Mouse (Mus musculus) E14TG2a.4 (cell line): ENCODE measurements around the gene Lsamp.
A peak's percentile ranks its signal among the peaks of the same experiment; 100 is the strongest.

Experiments
- H3K27me3 ChIP-seq: 2 replicates; pipeline ENCODE4 v1.6.1; 2014; ENCODE audit warnings: low read length, control low read depth; ENCODE audit not compliant: insufficient read depth
- H3K36me3 ChIP-seq: 2 replicates; pipeline ENCODE4 v1.6.1; 2014; ENCODE audit warnings: low read length, control low read depth; ENCODE audit not compliant: insufficient read depth
- H3K4me1 ChIP-seq: replicated peaks from 2 replicates; pipeline ENCODE4 v1.6.1; 2014; ENCODE audit warnings: low read depth, low read length, control low read depth
- H3K4me3 ChIP-seq: replicated peaks from 2 replicates; pipeline ENCODE4 v1.5.1; 2014; ENCODE audit warnings: mild to moderate bottlenecking, low read length
- H3K9me3 ChIP-seq: 2 replicates; pipeline ENCODE4 v1.6.1; 2014; ENCODE audit warnings: low read length, control low read depth
- CTCF ChIP-seq: conservative IDR thresholded peaks from 2 replicates; pipeline ENCODE4 v1.5.1; 2014; ENCODE audit warnings: low read length
- NANOG ChIP-seq: IDR thresholded peaks from 2 replicates; pipeline ENCODE4 v1.6.1; 2014; ENCODE audit warnings: borderline replicate concordance, low read length, mixed read lengths
- POU5F1 ChIP-seq: IDR thresholded peaks from 2 replicates; pipeline ENCODE4 v1.6.1; 2014; ENCODE audit warnings: low read length, borderline replicate concordance

Gene Lsamp

DNA sequence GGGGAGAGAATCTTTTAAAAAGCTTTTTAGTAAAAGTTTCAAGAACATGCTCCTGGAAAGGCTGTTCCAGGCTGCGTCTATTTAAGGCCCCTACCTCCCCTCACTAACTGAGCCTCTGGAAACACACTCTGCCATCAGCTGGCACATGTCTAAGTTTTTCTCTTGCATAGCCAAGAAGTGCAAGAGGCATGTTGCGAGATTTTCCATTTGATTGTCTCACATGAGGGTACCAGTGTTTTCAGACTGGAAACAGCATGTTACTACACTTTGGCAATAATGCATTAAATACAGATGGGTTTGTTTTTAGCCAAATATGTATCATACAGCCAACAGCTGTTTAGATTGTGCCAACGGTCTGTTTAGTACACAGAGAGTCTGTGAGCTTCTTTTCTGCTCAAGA lies 958.1 kb downstream of the Lsamp start:
- no peaks in the 10 kb centered on the region for H3K27me3 ChIP-seq
- no peaks in the 10 kb centered on the region for H3K36me3 ChIP-seq
- no peaks in the 10 kb centered on the region for H3K4me1 ChIP-seq
- H3K9me3 ChIP-seq = no peaks in the 10 kb centered on the region
- TF ChIP-seq POU5F1 (no peak), NANOG (no peak), CTCF (no peak)
- no peak overlapping the region for H3K4me3 ChIP-seq

DNA sequence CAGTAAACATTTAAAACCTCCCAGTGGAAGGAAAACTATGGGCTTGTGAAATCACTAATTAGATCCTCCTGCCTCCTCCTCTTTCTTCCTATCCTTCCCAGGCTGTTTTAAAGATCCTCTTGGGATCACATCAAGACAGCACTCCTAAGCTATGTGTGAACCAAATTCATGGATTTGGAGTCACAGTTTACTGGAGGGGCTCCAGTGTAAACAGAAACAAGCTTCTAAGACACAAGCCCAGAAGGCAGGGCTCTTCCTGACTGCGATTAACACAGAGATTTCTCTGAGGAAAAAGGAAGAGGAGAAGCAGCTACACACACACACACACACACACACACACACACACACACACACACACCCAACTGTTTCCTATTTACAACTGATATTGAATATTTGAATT lies 961.7 kb downstream of the Lsamp start:
- no peak for TF ChIP-seq CTCF
- no peak for TF ChIP-seq NANOG
- TF ChIP-seq POU5F1 = no peak
- H3K9me3 ChIP-seq = no peaks in the 10 kb centered on the region
- no peaks in the 10 kb centered on the region for H3K27me3 ChIP-seq
- no peaks in the 10 kb centered on the region for H3K4me1 ChIP-seq
- H3K4me3 ChIP-seq = no peak overlapping the region
- no peaks in the 10 kb centered on the region for H3K36me3 ChIP-seq

DNA sequence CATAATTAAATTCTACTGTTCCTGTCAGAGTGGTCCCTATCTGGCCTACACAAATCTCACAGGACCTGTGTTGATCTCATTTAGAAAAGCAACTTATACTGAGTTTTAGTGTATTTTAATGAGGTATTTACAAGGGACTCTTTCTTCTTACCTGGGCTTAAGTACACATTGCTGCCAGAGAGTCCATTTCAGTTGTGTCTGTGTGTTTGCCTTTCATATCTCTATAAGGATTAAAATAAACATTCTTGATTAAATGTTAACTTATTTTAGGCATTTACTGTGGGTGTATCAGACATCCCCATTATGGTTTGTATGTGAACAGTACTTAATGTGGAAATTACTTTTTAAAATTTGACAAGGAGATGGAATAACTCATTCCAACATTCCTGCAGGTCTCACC lies 963.9 kb downstream of the Lsamp start:
- Histone ChIP-seq H3K4me3 (no peak overlapping the region), H3K9me3 (no peaks in the 10 kb centered on the region), H3K36me3 (no peaks in the 10 kb centered on the region), H3K27me3 (no peaks in the 10 kb centered on the region), H3K4me1 (no peaks in the 10 kb centered on the region)
- TF ChIP-seq NANOG (no peak), CTCF (no peak), POU5F1 (no peak)

DNA sequence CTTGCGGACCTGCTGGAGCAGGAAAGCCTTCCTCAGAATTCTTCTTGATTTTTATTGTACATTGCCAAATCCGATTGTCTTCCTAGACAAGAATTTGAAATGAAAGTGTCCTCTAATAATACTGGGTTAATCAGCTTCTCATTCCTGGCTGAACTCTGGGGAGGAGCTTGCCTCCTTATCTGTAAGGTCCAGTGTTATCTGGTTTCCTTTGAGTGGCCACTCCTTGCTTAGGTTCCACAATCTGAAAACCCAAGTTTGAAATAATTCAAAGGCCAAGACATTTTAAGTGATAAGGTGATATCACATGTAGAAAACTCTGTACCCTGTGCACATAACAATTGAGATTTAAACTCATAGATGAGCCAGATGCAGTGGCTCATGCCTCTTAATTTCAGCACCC lies 975.0 kb downstream of the Lsamp start:
- H3K27me3 ChIP-seq = no peaks in the 10 kb centered on the region
- H3K36me3 ChIP-seq = no peaks in the 10 kb centered on the region
- H3K9me3 ChIP-seq = no peaks in the 10 kb centered on the region
- H3K4me1 ChIP-seq = no peaks in the 10 kb centered on the region
- no peak overlapping the region for H3K4me3 ChIP-seq
- TF ChIP-seq CTCF (no peak), NANOG (no peak), POU5F1 (no peak)

DNA sequence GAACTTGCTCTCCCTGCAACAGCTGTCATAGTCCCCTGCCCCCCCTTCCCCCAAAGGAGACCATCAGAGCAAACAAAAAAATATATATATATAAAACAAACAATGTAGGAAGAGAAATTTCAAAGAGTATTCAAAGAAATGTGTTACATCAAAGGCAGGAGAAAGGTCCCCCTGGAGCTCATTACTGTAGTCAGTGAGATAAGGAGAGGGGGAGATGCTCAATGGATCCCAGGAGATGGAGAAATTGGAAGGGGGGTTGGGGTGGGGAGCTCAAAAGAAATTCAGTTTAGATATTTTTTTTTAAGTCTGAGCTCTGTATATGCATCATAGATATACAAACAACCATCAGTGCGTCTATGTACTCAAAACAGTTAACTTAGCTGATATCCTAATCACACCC lies 976.4 kb downstream of the Lsamp start:
- TF ChIP-seq POU5F1 = no peak
- no peak for TF ChIP-seq NANOG
- TF ChIP-seq CTCF = no peak
- Histone ChIP-seq H3K27me3 (no peaks in the 10 kb centered on the region), H3K36me3 (no peaks in the 10 kb centered on the region), H3K4me3 (no peak overlapping the region), H3K4me1 (peaks cover under 1% of the 10 kb centered on the region; the same call in 1 of the 2 replicates), H3K9me3 (no peaks in the 10 kb centered on the region)

DNA sequence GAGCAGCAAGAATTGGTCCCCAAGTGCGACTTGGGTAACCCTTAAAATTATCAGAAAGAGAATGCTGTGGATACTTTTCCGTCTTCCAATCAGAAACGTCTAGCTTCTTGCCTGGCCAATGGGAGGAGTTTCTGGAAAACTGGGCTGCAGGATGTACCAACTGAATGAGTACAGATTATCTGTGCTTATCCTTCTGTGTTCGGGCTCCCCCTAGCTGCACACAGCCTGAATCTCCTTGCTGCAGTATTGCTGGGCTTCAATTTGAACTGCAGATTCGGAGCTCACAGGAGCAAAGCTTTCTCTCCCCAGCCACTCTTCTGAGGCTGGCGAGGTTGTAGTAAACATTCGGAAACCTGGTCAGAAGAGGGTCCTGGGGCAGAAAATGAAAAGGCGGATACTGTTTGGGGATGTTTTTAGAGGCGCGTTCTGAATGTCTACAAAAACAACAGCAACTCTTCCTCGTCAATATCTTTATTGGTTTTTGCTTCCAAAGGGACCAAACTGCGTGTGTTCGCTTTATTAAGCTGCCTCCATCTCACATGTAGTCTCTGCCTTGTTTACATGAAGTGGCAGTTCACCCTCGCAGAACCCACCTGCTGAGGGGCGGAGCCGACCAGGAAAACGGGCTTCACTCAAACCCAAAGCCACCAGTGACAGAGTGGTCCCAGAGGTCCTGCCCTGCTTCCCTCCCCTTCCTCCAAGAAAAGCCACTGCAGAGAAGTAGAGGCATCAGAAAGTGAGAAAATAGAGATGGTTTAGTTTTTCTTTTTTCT lies 984.1 kb downstream of the Lsamp start:
- Histone ChIP-seq H3K27me3 (no peaks in the 10 kb centered on the region), H3K36me3 (no peaks in the 10 kb centered on the region), H3K9me3 (no peaks in the 10 kb centered on the region), H3K4me3 (peak overlapping the region; percentile 50; the same call in 1 of the 2 replicates), H3K4me1 (peaks cover 13% of the 10 kb centered on the region)
- TF ChIP-seq POU5F1 (no peak), CTCF (peak; percentile 54), NANOG (no peak)

DNA sequence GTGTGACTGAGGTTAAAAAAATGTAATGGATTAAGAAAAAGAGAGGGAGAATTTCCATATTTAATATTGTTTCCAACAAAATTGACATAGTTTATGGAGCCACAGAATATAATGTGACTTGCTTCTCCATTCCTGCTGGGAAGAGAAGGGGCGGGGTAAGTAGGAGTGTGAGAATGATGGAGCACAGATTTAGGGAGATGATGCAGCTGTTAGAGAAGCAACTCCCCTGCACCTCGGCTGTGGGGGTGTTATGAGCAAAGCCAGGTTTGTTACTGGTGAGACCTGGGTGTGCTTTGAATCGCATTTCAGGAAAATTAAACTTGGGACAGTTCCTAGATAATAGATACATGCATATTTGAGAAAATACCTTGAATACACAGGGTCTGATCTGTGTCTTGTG lies 987.2 kb downstream of the Lsamp start:
- no peak for TF ChIP-seq POU5F1
- TF ChIP-seq CTCF = no peak
- TF ChIP-seq NANOG = no peak
- peaks cover 6% of the 10 kb centered on the region for H3K4me1 ChIP-seq
- no peaks in the 10 kb centered on the region for H3K9me3 ChIP-seq
- no peaks in the 10 kb centered on the region for H3K27me3 ChIP-seq
- H3K4me3 ChIP-seq = no peak overlapping the region
- H3K36me3 ChIP-seq = no peaks in the 10 kb centered on the region

DNA sequence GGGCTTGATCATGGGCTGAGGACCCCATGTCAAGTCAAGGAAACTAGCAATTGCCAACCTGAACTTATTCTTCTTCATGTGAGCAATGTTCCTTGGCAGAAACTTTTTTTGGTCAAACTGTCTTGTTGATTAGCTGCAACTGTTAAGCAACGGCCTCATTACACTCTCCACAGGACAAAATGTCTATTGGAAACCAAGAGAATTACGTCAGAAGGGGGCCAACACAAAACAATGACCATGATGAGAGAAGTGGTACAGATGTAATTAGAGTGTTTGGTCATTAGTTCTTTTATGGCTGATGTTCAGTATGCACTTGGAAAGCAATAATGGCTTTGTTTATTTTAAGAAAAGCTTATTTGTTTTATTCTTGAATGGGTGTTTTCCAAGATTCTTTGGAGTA lies 989.9 kb downstream of the Lsamp start:
- H3K27me3 ChIP-seq = no peaks in the 10 kb centered on the region
- H3K4me1 ChIP-seq = no peaks in the 10 kb centered on the region
- H3K9me3 ChIP-seq = no peaks in the 10 kb centered on the region
- no peak overlapping the region for H3K4me3 ChIP-seq
- no peak for TF ChIP-seq CTCF
- no peak for TF ChIP-seq NANOG
- TF ChIP-seq POU5F1 = no peak
- no peaks in the 10 kb centered on the region for H3K36me3 ChIP-seq

DNA sequence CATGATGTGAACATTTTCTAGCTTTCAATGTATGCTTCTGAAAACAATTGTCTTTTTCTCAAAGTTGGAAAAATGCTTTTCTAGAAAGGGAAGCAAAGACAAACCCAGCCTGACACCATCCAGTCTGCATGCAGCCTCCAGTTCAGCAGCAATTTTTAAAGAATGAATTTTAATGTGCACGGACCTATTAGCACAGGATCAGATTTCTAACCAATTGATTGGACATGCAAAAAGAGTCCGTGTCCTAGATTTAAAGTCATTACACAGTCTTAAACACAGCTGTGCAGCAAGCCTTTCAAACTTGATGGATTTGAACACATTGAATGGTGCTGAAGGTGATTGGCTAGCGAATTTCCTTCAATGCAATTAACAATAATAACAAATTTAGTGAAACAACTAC lies 998.9 kb downstream of the Lsamp start:
- Histone ChIP-seq H3K9me3 (peaks cover 2% of the 10 kb centered on the region; the same call in 1 of the 2 replicates), H3K4me1 (no peaks in the 10 kb centered on the region), H3K36me3 (no peaks in the 10 kb centered on the region), H3K27me3 (no peaks in the 10 kb centered on the region), H3K4me3 (no peak overlapping the region)
- TF ChIP-seq POU5F1 = no peak
- TF ChIP-seq CTCF = no peak
- no peak for TF ChIP-seq NANOG
